Mouse (Mus musculus): ENCODE results near the gene Mb21d2. TPM values are rescaled to one million over a fixed set of nuclear protein-coding genes. Genes with fewer than 3 reads are reported as not detected.

Mb21d2 gene
- total RNA-seq, 1 experiment from 2014 or later, result not detected

DNA sequence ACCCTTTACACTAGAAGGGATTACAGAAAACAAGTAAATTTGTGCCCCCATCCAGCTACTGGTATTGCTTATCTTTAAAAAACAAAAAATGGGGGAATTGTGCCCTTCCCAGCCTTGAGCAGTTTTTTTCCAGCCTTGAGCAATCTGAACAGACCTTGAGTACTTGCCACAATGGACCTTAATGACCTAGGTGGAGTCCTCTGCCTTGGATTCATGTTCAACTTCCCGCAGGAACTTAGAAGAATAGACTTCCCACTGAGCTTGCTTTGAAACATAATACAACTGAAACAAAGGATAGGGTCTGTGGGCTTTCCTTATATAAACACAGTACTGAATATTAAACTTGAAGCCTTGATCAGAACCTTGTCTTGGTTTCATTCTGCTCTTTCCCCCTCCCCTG, 116.2 kb downstream of the Mb21d2 start:
- ATAC-seq (replicated peaks; ENCODE audit: low read depth, poor library complexity, severe bottlenecking), result no peak

DNA sequence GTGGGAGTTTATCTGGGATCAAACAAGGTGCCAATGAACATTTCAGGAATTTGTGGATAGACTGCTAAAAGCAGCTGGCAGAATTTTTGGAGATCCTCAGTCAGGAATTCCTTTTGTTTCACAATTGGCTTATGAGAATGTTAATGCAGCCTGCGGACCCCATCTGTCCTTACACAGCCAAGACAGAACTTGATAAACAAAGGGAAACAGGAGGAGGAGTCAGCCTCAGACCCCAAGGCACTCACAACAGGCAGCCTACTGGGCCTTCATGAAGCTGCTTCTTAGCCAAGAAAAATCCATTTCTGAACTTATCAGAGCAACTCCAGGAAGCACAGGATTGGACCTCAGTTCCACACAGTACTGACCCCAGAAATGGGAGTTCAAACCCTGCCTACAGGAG, 120.4 kb downstream of the Mb21d2 start:
- ATAC-seq (replicated peaks; ENCODE audit: low read depth, poor library complexity, severe bottlenecking), result no peak

DNA sequence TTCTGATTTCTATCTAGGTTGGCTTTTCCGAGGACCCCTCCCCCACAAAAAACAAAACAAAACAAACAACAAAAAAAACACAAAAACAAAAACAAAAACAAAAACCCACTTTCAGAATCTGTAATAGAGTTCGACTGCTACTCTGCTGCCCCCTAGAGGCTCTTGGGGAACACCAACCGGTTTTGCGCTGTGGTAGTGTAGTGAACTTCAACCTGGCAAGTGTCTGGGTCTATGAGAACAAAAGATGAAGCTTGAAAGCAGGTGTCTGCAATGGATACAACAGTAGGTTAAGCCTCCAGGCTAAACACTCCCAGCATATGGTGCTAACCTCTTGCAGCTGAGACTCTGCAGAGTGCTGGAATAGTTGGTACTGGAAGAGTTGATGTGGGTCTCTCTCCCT, 136.4 kb downstream of the Mb21d2 start:
- ATAC-seq (replicated peaks; ENCODE audit: low read depth, poor library complexity, severe bottlenecking), result 0 out of 2 replicates have a peak, but pooled peaks have one; percentile 60

Other genes with a start within 250 kb of the Mb21d2 start
- gene Fgf12, start 176.6 kb downstream of the Mb21d2 start, total RNA-seq (2017), result not detected in 2 replicates